16 mouse cellular contexts compared by ENCODE assay signal in the genomic region with DNA sequence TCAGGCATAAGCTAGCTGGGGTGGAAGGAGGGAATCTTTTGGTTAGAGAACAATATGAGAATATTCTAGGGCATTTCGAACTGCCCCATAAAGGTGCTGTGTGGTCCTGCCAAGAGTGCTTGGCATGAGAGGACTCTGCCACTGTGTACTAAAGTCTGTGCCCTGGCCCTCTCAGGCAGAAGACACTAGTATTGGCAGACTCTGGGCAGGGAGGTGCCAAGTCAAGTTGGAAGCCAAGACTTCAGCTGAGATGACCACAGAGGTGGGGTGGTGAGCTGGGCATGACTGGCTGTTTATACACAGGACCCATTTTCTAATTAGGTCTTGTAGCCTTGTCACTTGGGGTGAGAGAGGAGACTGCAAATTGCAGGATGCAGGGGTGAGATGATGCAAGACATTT.
DNase-seq lines count a peak whose midpoint lies in the region; ATAC-seq and TF ChIP-seq lines count a peak whose summit lies in the region.
"Had no signal": no experiment of that assay in that cellular context is flagged by ENCODE, and none has a peak within 500 bp of the region (broad histone marks: within the 10 kb centered on the region; RNA-seq: fewer than 3 reads in every experiment).

No protein-coding gene starts in this region.

- no peaks in the 10 kb centered on the region for H3K4me1 ChIP-seq in kidney, embryonic 16.5 days (ENCODE audit: insufficient read depth, low read length)
- no peaks in the 10 kb centered on the region for H3K4me1 ChIP-seq in liver, adult 2 months (ENCODE audit: control insufficient read depth, insufficient read depth, low read length)
- H3K4me1 ChIP-seq in liver, postnatal 0 days (ENCODE audit: insufficient read depth), result no peaks in the 10 kb centered on the region
- H3K4me1 ChIP-seq: embryonic facial prominence, embryonic 13.5 days; forebrain, embryonic 10.5 days; heart, embryonic 10.5 days had no signal

- DNase-seq in kidney, adult 11 months, result peak; percentile 34
- peak; percentile 49 for DNase-seq in liver, adult 2 months (ENCODE audit: extremely low read depth, low read depth, low spot score)
- no peak for DNase-seq in liver
- peak; percentile 72 for DNase-seq in cerebellum, adult 8-10 months
- DNase-seq in layer of hippocampus, adult 9-11 months, result peak; percentile 2
- no peak for DNase-seq in liver, postnatal 0 days
- no peak for DNase-seq in thymus, adult 18-20 months
- DNase-seq: lung, postnatal 36 days had no signal

- 96% methylated on average over 1 of the region's 1 CpGs for WGBS in kidney, embryonic 16.5 days
- WGBS in liver, adult 2 months, result 78% methylated on average over 1 of the region's 1 CpGs
- WGBS in liver, postnatal 0 days (ENCODE audit: insufficient replicate concordance), result 80% methylated on average over 1 of the region's 1 CpGs

- H3K4me2 ChIP-seq in kidney, embryonic 16.5 days (replicated peaks; ENCODE audit: low read depth, low read length), result no peak overlapping the region
- H3K4me2 ChIP-seq in liver, postnatal 0 days (ENCODE audit: low read depth, low read length), result no peak overlapping the region
- H3K4me2 ChIP-seq: embryonic facial prominence, embryonic 13.5 days; midbrain, embryonic 11.5 days had no signal

- no peaks in the 10 kb centered on the region for H3K79me2 ChIP-seq in liver, adult 2 months (ENCODE audit: control insufficient read depth, insufficient read depth, low read length)

- no peak overlapping the region for H3K9ac ChIP-seq in kidney, embryonic 16.5 days (replicated peaks; ENCODE audit: low read length)
- H3K9ac ChIP-seq in liver, adult 2 months (ENCODE audit: low read depth, low read length), result no peak overlapping the region
- no peak overlapping the region for H3K9ac ChIP-seq in liver, postnatal 0 days (replicated peaks)
- H3K9ac ChIP-seq: embryonic facial prominence, embryonic 13.5 days; liver, embryonic 14.5 days had no signal

- no peak for TF ChIP-seq POLR2A in liver, adult 2 months (IDR thresholded peaks at IDR 0.05; ENCODE audit: extremely low read depth, insufficient read depth, low read length)

- no peak for TF ChIP-seq EP300 in liver, postnatal 0 days (IDR thresholded peaks at IDR 0.05; ENCODE audit: low read depth)

- no peaks in the 10 kb centered on the region for H3K36me3 ChIP-seq in kidney, embryonic 16.5 days (ENCODE audit: insufficient read depth, low read length)
- no peaks in the 10 kb centered on the region for H3K36me3 ChIP-seq in liver, adult 2 months (ENCODE audit: control insufficient read depth, insufficient read depth, low read length)
- H3K36me3 ChIP-seq in liver, postnatal 0 days (replicated peaks; ENCODE audit: insufficient read depth, low read length), result no peaks in the 10 kb centered on the region
- H3K36me3 ChIP-seq: embryonic facial prominence, embryonic 13.5 days; forebrain, embryonic 10.5 days; heart, embryonic 10.5 days had no signal

- H3K27me3 ChIP-seq in kidney, embryonic 16.5 days (ENCODE audit: insufficient read depth, low read length), result no peaks in the 10 kb centered on the region
- no peaks in the 10 kb centered on the region for H3K27me3 ChIP-seq in liver, adult 2 months (ENCODE audit: control insufficient read depth, insufficient read depth, low read length)
- no peaks in the 10 kb centered on the region for H3K27me3 ChIP-seq in liver, postnatal 0 days (ENCODE audit: insufficient read depth, low read length)
- H3K27me3 ChIP-seq: embryonic facial prominence, embryonic 13.5 days had no signal

- H3K4me3 ChIP-seq in kidney, embryonic 16.5 days (ENCODE audit: low read length), result no peak overlapping the region
- H3K4me3 ChIP-seq in liver, adult 2 months (ENCODE audit: insufficient read depth, low read depth, low read length), result no peak overlapping the region
- no peak overlapping the region for H3K4me3 ChIP-seq in liver, postnatal 0 days (ENCODE audit: low read depth, low read length)
- H3K4me3 ChIP-seq: embryonic facial prominence, embryonic 13.5 days; forebrain, embryonic 10.5 days; heart, embryonic 10.5 days had no signal

- no peak overlapping the region for H3K27ac ChIP-seq in kidney, embryonic 16.5 days (ENCODE audit: low read length)
- no peak overlapping the region for H3K27ac ChIP-seq in liver, adult 2 months (replicated peaks; ENCODE audit: insufficient read depth, low read depth, low read length)
- H3K27ac ChIP-seq in liver, postnatal 0 days (ENCODE audit: low read depth), result no peak overlapping the region
- H3K27ac ChIP-seq: embryonic facial prominence, embryonic 13.5 days; forebrain, embryonic 10.5 days; heart, embryonic 10.5 days; liver, embryonic 14.5 days had no signal

- ATAC-seq in kidney, embryonic 16.5 days (ENCODE audit: low FRiP score, low TSS enrichment), result no peak
- ATAC-seq in liver, postnatal 0 days, result no peak
- ATAC-seq: CD4-positive, CD25-positive, alpha-beta regulatory T cell, adult 4 months; intestine, postnatal 0 days had no signal

- TF ChIP-seq CTCF in liver, adult 2 months (IDR thresholded peaks at IDR 0.05; ENCODE audit: low read depth, low read length), result no peak
- TF ChIP-seq CTCF in liver, postnatal 0 days (IDR thresholded peaks at IDR 0.05; ENCODE audit: low read depth), result no peak

- no peaks in the 10 kb centered on the region for H3K9me3 ChIP-seq in kidney, embryonic 16.5 days (ENCODE audit: low read length)
- no peaks in the 10 kb centered on the region for H3K9me3 ChIP-seq in liver, postnatal 0 days (ENCODE audit: low read length)
- H3K9me3 ChIP-seq: embryonic facial prominence, embryonic 13.5 days; forebrain, embryonic 10.5 days; heart, embryonic 10.5 days had no signal

Comparison
In these comparisons a context has a peak if more than half of its experiments do, and no peak if none do; other contexts are left out.
1. DNase-seq: peak in kidney, adult 11 months (single experiment), liver, adult 2 months (single experiment), cerebellum, adult 8-10 months (single experiment) and layer of hippocampus, adult 9-11 months (single experiment); none in liver (single experiment), liver, postnatal 0 days (single experiment) and thymus, adult 18-20 months (0 of 2).